Mouse (Mus musculus) lung, postnatal 0 days (tissue): ENCODE data around the gene Dhps. TPM values are rescaled to one million over a fixed set of nuclear protein-coding genes. Genes with fewer than 3 reads are reported as not detected.

ENCODE experiments used
- ATAC-seq: fragments of 200-750 bp; cut with Nextera tagmentation; 2 replicates; pipeline ENCODE4 v1.8.0; 2017; ENCODE audit warnings: moderate library complexity
- DNase-seq: peaks from one replicate; pipeline ENCODE4 v3.0.0-alpha.2; 2016; ENCODE audit warnings: low spot score
- H3K27ac ChIP-seq: fragments of 300-500 bp; sonication (generic); 2 replicates; pipeline ENCODE4 v1.5.1; 2014; ENCODE audit warnings: antibody characterized with exemption, mild to moderate bottlenecking, low read length, mixed read lengths
- H3K27me3 ChIP-seq: fragments of 300-500 bp; sonication (generic); replicated peaks from 2 replicates; pipeline ENCODE4 v1.6.1; 2014; ENCODE audit warnings: low read length, mixed read lengths; ENCODE audit not compliant: insufficient read depth
- H3K36me3 ChIP-seq: fragments of 300-500 bp; sonication (generic); 2 replicates; pipeline ENCODE4 v1.6.1; 2014; ENCODE audit warnings: low read length, mixed read lengths; ENCODE audit not compliant: insufficient read depth
- H3K4me1 ChIP-seq: fragments of 300-500 bp; sonication (generic); 2 replicates; pipeline ENCODE4 v1.6.1; 2014; ENCODE audit warnings: antibody characterized with exemption, low read depth, low read length, mixed read lengths; ENCODE audit not compliant: insufficient read depth
- H3K4me2 ChIP-seq: fragments of 300-500 bp; sonication (generic); replicated peaks from 2 replicates; pipeline ENCODE4 v1.6.1; 2014; ENCODE audit warnings: low read depth, mild to moderate bottlenecking, low read length, moderate library complexity, mixed read lengths
- H3K4me3 ChIP-seq: fragments of 300-500 bp; sonication (generic); 2 replicates; pipeline ENCODE4 v1.5.1; 2014; ENCODE audit warnings: low read depth, low read length
- H3K9ac ChIP-seq: fragments of 300-500 bp; sonication (generic); replicated peaks from 2 replicates; pipeline ENCODE4 v1.6.1; 2014; ENCODE audit warnings: low read depth, mild to moderate bottlenecking
- H3K9me3 ChIP-seq: fragments of 300-500 bp; sonication (generic); 2 replicates; pipeline ENCODE4 v1.6.1; 2016; ENCODE audit warnings: low read length, mixed read lengths
- CTCF ChIP-seq: IDR thresholded peaks from 2 replicates; pipeline ENCODE4 v1.5.1; 2016; ENCODE audit warnings: antibody characterized with exemption, mild to moderate bottlenecking
- EP300 ChIP-seq: IDR thresholded peaks from 2 replicates; pipeline ENCODE4 v1.6.1; 2016; ENCODE audit warnings: antibody characterized with exemption, mild to moderate bottlenecking, control low read depth
- WGBS: fragments of 180-500 bp; shearing (Covaris S2); extraction: QIAGEN DNeasy Blood & Tissue Kit; methylation state at CpG from one replicate; pipeline ENCODE4 v1.1.7; 2014; 5-methylcytosine and 5-hydroxymethylcytosine counted together
- polyA plus RNA-seq: library from polyadenylated mRNA; unstranded; fragments of >200 nt; fragmentation: Nextera tagmentation; extraction: Ambion mirVana; gene quantifications from 2 replicates; pipeline ENCODE4 v1.2.1, GENCODE M21; 2015

Gene Dhps
- polyA plus RNA-seq, 1 experiment from 2014 or later, result 48.3 TPM

DNA sequence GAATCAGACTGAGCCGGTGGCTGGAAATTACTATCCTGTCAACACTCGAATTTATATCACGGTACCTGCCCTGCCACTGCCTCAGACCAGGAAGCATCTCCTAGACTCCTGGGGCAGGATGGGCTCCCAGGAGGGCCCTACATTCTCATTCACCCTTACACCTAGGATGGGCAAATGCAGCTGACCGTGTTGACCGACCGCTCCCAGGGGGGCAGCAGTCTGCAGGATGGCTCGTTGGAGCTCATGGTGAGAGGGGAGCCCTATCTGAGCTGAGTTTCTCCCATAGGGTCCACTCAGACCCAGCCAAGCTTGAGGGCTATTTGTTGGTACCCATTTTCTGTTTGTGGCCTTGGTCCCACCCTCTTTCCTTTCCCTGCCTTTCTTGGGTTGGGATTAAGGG is 24.0 kb downstream of the Dhps start:
- TF ChIP-seq CTCF, result no peak
- TF ChIP-seq EP300, result no peak
- no peak overlapping the region for H3K4me2 ChIP-seq
- no peaks in the 10 kb centered on the region for H3K9me3 ChIP-seq
- H3K4me1 ChIP-seq, result no peaks in the 10 kb centered on the region
- ATAC-seq (no peak), DNase-seq (no peak)
- peaks cover 22% of the 10 kb centered on the region; the same call in 1 of the 2 replicates for H3K36me3 ChIP-seq
- no peak overlapping the region for H3K27ac ChIP-seq
- H3K9ac ChIP-seq, result no peak overlapping the region
- H3K27me3 ChIP-seq, result no peaks in the 10 kb centered on the region
- 91% methylated on average over 7 of the region's 7 CpGs for WGBS
- H3K4me3 ChIP-seq, result no peak overlapping the region

DNA sequence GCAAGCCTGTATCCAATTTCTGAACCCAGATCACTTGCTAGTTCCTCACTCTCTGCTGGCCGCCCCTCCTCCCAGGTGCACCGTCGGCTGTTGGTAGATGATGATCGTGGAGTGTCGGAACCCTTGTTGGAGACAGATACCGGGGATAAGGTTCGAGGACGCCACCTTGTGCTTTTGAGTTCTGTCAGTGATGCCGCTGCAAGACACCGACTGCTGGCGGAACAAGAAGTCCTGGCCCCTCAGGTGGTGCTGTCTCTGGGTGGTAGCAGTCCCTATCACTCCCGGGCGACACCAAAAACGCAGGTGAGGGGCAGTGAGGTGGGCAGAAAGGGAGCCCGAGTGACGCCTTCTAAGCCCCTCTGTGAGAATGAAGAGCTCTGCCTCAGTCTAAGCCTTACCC is 24.6 kb downstream of the Dhps start:
- H3K27ac ChIP-seq, result no peak overlapping the region
- DNase-seq, result no peak
- WGBS, result 88% methylated on average over 16 of the region's 16 CpGs
- H3K9me3 ChIP-seq, result no peaks in the 10 kb centered on the region
- H3K27me3 ChIP-seq, result no peaks in the 10 kb centered on the region
- no peak overlapping the region for H3K4me2 ChIP-seq
- no peaks in the 10 kb centered on the region for H3K4me1 ChIP-seq
- peaks cover 22% of the 10 kb centered on the region; the same call in 1 of the 2 replicates for H3K36me3 ChIP-seq
- no peak overlapping the region for H3K4me3 ChIP-seq
- no peak for ATAC-seq
- TF ChIP-seq CTCF (no peak), EP300 (no peak)
- H3K9ac ChIP-seq, result no peak overlapping the region

- H3K9ac ChIP-seq, result no peak overlapping the region
- H3K27ac ChIP-seq, result no peak overlapping the region
- DNase-seq, result no peak
- peaks cover 22% of the 10 kb centered on the region; the same call in 1 of the 2 replicates for H3K36me3 ChIP-seq
- TF ChIP-seq EP300 (no peak), CTCF (no peak)
- ATAC-seq, result no peak
- no peaks in the 10 kb centered on the region for H3K9me3 ChIP-seq
- H3K4me3 ChIP-seq, result no peak overlapping the region
- 68% methylated on average over 4 of the region's 4 CpGs for WGBS
- no peaks in the 10 kb centered on the region for H3K27me3 ChIP-seq
- H3K4me2 ChIP-seq, result no peak overlapping the region
- no peaks in the 10 kb centered on the region for H3K4me1 ChIP-seq
Measured at GRCm38 (mm10) chr8:85096850-85097249, 25.3 kb downstream of the Dhps start.

DNA sequence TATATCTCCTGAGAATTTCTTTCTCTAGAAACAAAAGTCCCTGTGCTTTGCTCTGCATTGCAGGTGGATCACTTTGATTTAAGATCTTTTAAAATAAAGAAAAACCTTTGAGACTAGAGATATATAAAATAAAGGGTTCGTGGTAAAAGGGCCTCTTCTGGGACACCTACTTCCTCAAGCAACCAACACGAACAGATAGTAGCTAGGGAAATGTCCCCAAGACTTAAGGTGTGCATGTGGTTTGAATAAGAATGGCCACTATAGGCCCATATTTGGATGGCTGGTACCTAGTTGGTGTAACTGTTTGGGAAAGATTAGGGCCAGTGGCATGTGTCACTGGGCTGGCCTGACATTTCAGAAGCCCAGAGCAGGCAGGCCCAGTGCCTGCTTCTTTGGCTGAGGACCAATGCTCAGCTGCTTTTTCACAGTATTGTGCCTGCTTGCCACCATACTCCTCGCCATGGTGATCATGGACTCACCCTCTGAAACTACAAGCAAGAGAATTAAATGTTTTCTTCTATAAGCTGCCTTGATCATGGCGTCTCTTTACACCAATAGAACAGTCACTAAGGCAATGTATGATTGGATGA is 28.6 kb downstream of the Dhps start:
- Histone ChIP-seq H3K27ac (no peak overlapping the region), H3K4me2 (no peak overlapping the region), H3K9ac (no peak overlapping the region), H3K4me1 (no peaks in the 10 kb centered on the region), H3K9me3 (no peaks in the 10 kb centered on the region), H3K27me3 (no peaks in the 10 kb centered on the region), H3K36me3 (peaks cover 22% of the 10 kb centered on the region; the same call in 1 of the 2 replicates), H3K4me3 (no peak overlapping the region)
- 81% methylated on average over 4 of the region's 4 CpGs for WGBS
- DNase-seq (no peak), ATAC-seq (no peak)
- no peak for TF ChIP-seq CTCF
- no peak for TF ChIP-seq EP300

DNA sequence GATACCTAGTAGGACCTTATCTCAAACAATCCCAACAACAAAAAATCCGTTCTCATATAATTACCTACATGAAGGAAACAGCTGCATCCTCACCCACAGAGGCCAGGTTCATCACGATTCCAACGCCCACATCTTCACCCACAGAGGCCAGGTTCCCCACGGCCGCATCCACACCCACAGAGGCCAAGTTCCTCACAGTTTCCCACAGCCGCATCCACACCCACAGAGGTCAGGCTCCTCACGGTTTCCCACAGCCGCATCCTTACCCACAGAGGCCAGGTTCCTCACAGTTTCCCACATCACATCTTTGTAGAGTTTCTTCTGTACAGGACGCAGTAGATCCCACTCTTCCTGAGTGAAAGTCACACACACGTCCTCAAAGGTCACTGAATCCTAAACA is 41.7 kb downstream of the Dhps start:
- WGBS, result 94% methylated on average over 10 of the region's 10 CpGs
- Histone ChIP-seq H3K9ac (no peak overlapping the region), H3K27me3 (no peaks in the 10 kb centered on the region), H3K4me3 (no peak overlapping the region), H3K36me3 (peaks cover 21% of the 10 kb centered on the region), H3K9me3 (no peaks in the 10 kb centered on the region), H3K4me1 (no peaks in the 10 kb centered on the region), H3K4me2 (no peak overlapping the region), H3K27ac (no peak overlapping the region)
- no peak for ATAC-seq
- no peak for DNase-seq
- TF ChIP-seq EP300, result no peak

DNA sequence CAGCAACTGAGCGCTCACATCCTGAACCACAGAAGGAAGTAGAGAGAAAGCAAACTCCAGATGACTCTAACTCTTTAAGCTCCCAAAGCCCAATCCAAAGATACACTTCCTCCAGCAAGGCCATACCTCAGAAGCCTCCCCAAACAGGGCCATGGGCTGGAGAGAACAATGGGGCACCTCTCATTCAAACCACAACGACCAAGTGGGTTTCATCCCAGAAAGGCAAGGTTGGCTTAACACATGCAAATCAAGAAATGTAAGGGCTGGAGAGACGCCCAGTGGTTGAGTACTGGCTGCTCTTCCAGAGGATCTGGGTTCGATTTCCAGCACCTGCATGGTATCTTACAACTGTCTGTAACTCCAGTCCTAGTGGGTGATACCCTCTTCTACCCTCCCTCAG is 43.9 kb downstream of the Dhps start:
- TF ChIP-seq EP300 (no peak), CTCF (no peak)
- ATAC-seq (no peak), DNase-seq (no peak)
- Histone ChIP-seq H3K27ac (no peak overlapping the region), H3K4me3 (no peak overlapping the region), H3K4me1 (no peaks in the 10 kb centered on the region), H3K9ac (no peak overlapping the region), H3K36me3 (peaks cover 16% of the 10 kb centered on the region), H3K4me2 (no peak overlapping the region), H3K9me3 (no peaks in the 10 kb centered on the region), H3K27me3 (no peaks in the 10 kb centered on the region)
- 77% methylated on average over 4 of the region's 4 CpGs for WGBS

DNA sequence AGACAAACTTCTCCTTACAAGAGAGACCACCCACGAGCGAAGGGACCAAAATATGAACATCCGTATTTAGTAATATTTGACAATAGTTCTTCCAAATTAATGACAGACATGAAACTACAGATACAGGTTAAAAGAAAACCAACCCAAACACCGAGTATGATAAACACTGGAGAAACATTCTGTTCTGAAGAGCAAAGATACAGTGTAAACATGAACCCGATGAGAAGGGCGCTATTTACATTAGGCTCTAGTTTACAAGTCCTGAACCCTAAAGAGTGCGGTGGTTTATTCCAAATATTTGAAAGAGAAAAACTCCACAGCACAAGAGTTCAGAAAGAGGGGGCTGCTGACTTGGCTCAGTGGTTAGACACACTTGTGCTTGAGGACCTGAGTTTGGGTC is 45.4 kb downstream of the Dhps start:
- Histone ChIP-seq H3K27me3 (no peaks in the 10 kb centered on the region), H3K4me1 (no peaks in the 10 kb centered on the region), H3K9me3 (no peaks in the 10 kb centered on the region), H3K36me3 (0 out of 2 replicates have a peak, but pooled peaks cover 3% of the 10 kb centered on the region), H3K9ac (no peak overlapping the region), H3K27ac (no peak overlapping the region), H3K4me3 (no peak overlapping the region), H3K4me2 (no peak overlapping the region)
- ATAC-seq, result no peak
- WGBS, result 59% methylated on average over 7 of the region's 7 CpGs
- DNase-seq, result no peak
- TF ChIP-seq EP300 (no peak), CTCF (no peak)
